Mouse (Mus musculus) c-Kit-negative CD71-positive TER-119-positive erythroid progenitor cells, embryonic 14.5 days (primary cell): ENCODE measurements around the gene Fbxw11.
"Not testable (repeated sequence)": the region's sequence is repeated elsewhere in the genome, so short reads cannot be mapped to it uniquely, and the experiment has no call there.

ENCODE experiments used
- DNase-seq: peaks from one replicate; pipeline ENCODE4 v3.0.0-alpha.2; 2013; ENCODE audit warnings: low read depth, low spot score

Fbxw11 gene

GRCm38 (mm10) chr11:32676777-32677176 is 34.3 kb downstream of the Fbxw11 start:
- no peak for DNase-seq

- DNase-seq, result no peak
Measured at GRCm38 (mm10) chr11:32677811-32678210, 35.3 kb downstream of the Fbxw11 start.

- not testable (repeated sequence) for DNase-seq
Measured at GRCm38 (mm10) chr11:32679091-32679490, 36.6 kb downstream of the Fbxw11 start.

- no peak for DNase-seq
Measured at GRCm38 (mm10) chr11:32680014-32680413, 37.5 kb downstream of the Fbxw11 start.

GRCm38 (mm10) chr11:32681192-32681795 is 38.8 kb downstream of the Fbxw11 start:
- DNase-seq, result no peak

- no peak for DNase-seq
Measured at GRCm38 (mm10) chr11:32682335-32683102, 40.0 kb downstream of the Fbxw11 start.

GRCm38 (mm10) chr11:32684690-32685254 is 42.2 kb downstream of the Fbxw11 start:
- DNase-seq, result no peak

- DNase-seq, result no peak
Measured at GRCm38 (mm10) chr11:32688245-32688855, 45.8 kb downstream of the Fbxw11 start.

- no peak for DNase-seq
Measured at GRCm38 (mm10) chr11:32689510-32689909, 47.0 kb downstream of the Fbxw11 start.

GRCm38 (mm10) chr11:32692834-32693233 is 50.3 kb downstream of the Fbxw11 start:
- DNase-seq, result no peak

GRCm38 (mm10) chr11:32693431-32694141 is 51.1 kb downstream of the Fbxw11 start:
- no peak for DNase-seq

GRCm38 (mm10) chr11:32694322-32695003 is 51.9 kb downstream of the Fbxw11 start:
- DNase-seq, result not testable (repeated sequence)

- DNase-seq, result no peak
Measured at GRCm38 (mm10) chr11:32696446-32697090, 54.0 kb downstream of the Fbxw11 start.

- DNase-seq, result no peak
Measured at GRCm38 (mm10) chr11:32697695-32698094, 55.2 kb downstream of the Fbxw11 start.

GRCm38 (mm10) chr11:32699913-32700493 is 57.5 kb downstream of the Fbxw11 start:
- DNase-seq, result no peak

GRCm38 (mm10) chr11:32701566-32701965 is 59.0 kb downstream of the Fbxw11 start:
- DNase-seq, result no peak

GRCm38 (mm10) chr11:32704241-32704890 is 61.8 kb downstream of the Fbxw11 start:
- no peak for DNase-seq

GRCm38 (mm10) chr11:32706406-32706993 is 64.0 kb downstream of the Fbxw11 start:
- no peak for DNase-seq

- no peak for DNase-seq
Measured at GRCm38 (mm10) chr11:32707481-32707880, 65.0 kb downstream of the Fbxw11 start.
